Mouse (Mus musculus) spleen, postnatal 36 days (tissue): ENCODE data around the gene Tnfrsf14.

Experiments used
- DNase-seq, 2 experiments: peaks; one replicate each; pipeline ENCODE4 v3.0.0; 2022; ENCODE audit warnings: low spot score in 2 of 2, mixed read lengths in 1 of 2

Gene Tnfrsf14

DNA sequence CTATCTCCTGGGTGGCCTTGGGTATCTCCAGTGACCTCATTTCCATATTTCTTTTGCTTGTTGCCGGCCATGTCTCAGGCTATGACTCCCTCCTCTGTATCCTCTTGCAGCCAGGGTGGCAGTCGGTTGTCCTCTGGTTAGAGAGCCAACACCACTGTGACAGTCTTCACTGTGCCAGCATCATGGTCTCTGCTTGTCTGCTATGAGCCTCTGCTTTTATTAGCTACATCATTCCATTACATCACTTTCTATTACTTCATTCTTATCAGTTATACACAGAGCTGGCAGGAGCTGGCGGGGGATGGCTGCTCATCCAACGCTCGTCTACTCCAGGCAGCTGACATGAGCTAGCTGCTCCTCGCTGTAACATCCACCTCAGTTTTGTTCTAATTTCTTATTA is 47.6 kb downstream of the Tnfrsf14 start:
- peak; percentile 22 to 55 for DNase-seq

DNA sequence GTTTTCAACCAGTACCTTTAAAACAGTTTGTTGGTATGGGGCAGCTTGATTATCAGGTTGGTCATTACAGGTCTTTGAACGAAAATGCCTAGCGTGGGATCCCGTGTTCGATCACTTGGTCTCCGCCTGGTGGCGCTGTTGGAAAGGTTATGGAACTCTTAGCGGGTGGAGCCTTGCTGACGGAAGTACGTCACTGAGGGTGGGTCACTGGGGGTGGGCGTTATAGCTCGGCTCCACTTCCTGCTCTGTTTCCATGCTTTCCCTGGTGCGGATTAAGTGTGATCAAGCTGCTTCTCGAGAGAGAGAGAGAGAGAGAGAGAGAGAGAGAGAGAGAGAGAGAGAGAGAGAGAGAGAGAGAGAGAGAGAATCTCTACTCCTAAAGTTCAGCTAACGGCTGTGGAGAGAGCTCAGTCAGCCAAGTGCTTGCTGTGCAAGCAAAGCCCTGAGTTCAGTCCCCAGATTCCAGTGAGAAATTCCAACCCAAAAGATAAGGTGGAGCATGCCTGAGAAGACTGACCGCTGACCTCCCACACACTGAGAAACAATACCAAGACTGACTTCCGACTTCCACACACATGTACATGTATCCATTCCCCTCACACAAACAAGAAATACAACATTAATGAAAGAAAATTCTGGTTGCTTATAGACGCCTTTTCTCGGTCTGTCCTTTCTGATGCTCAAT is 50.4 kb downstream of the Tnfrsf14 start:
- peak; percentile 86 to 91 for DNase-seq

DNA sequence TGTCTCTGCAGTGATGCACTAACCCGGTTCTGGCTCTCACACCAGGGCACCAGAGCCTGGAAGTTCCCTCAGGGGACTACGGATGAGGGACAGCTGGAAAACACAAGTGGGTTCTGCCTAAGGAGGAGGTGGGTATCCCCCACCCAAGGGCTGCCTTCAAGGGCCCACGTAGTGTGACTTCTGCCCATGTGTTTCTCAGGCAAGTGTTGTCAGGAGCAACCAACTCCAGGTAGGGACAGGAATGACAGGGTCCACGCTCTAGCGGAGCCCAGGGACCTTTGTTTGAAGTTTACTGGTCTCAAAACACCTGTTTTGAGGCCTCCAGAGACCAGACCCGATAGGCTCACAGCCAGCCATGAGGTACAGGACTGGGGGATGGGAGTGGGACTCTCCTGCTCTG is 55.2 kb downstream of the Tnfrsf14 start:
- DNase-seq: no peak
